Mouse (Mus musculus) hindbrain, embryonic 15.5 days (tissue): Measurements from ENCODE around the gene Wnt3. TPM values are rescaled to one million over a fixed set of nuclear protein-coding genes. Genes with fewer than 3 reads are reported as not detected.
A peak's percentile ranks its signal among the peaks of the same experiment; 100 is the strongest.
"Not testable (repeated sequence)": the region's sequence is repeated elsewhere in the genome, so short reads cannot be mapped to it uniquely, and the experiment has no call there.

Experiments used
- ATAC-seq: fragments of 200-750 bp; cut with Nextera tagmentation; 2 replicates; pipeline ENCODE4 v1.8.0; 2017; ENCODE audit warnings: low read depth, moderate number of reproducible peaks, moderate TSS enrichment; ENCODE audit not compliant: low FRiP score
- H3K27ac ChIP-seq: fragments of 300-500 bp; sonication (generic); replicated peaks from 2 replicates; pipeline ENCODE4 v1.5.1; 2015; ENCODE audit warnings: mild to moderate bottlenecking, inconsistent platforms
- H3K27me3 ChIP-seq: fragments of 300-500 bp; sonication (generic); 2 replicates; pipeline ENCODE4 v1.6.1; 2015; ENCODE audit warnings: control low read depth, inconsistent platforms
- H3K36me3 ChIP-seq: fragments of 300-500 bp; sonication (generic); 2 replicates; pipeline ENCODE4 v1.6.1; 2015; ENCODE audit warnings: control low read depth, inconsistent platforms
- H3K4me1 ChIP-seq: fragments of 300-500 bp; sonication (generic); replicated peaks from 2 replicates; pipeline ENCODE4 v1.6.1; 2015; ENCODE audit warnings: control low read depth, inconsistent platforms
- H3K4me2 ChIP-seq: fragments of 300-500 bp; sonication (generic); 2 replicates; pipeline ENCODE4 v1.6.1; 2015; ENCODE audit warnings: moderate library complexity, mild to moderate bottlenecking, inconsistent platforms
- H3K4me3 ChIP-seq: fragments of 300-500 bp; sonication (generic); 2 replicates; pipeline ENCODE4 v1.5.1; 2015; ENCODE audit warnings: mild to moderate bottlenecking, inconsistent platforms
- H3K9ac ChIP-seq: fragments of 300-500 bp; sonication (generic); 2 replicates; pipeline ENCODE4 v1.6.1; 2015; ENCODE audit warnings: inconsistent platforms
- H3K9me3 ChIP-seq: fragments of 300-500 bp; sonication (generic); 2 replicates; pipeline ENCODE4 v1.6.1; 2016; ENCODE audit warnings: control low read depth, inconsistent platforms
- WGBS: fragments of 180-500 bp; shearing (Covaris S2); methylation state at CpG from one replicate; pipeline ENCODE4 v1.1.7; 2015; 5-methylcytosine and 5-hydroxymethylcytosine counted together
- polyA plus RNA-seq: library from polyadenylated mRNA; unstranded; fragments of >200 nt; fragmentation: Nextera tagmentation; extraction: Ambion mirVana; gene quantifications from 2 replicates; pipeline ENCODE4 v1.2.1, GENCODE M21; 2015

The Wnt3 gene
- polyA plus RNA-seq, 1 experiment from 2014 or later = 11.0 TPM

- H3K27ac ChIP-seq = no peak overlapping the region
These were observed 15.9 kb upstream of the Wnt3 start for GRCm38 (mm10) chr11:103758054-103758453.

GRCm38 (mm10) chr11:103758706-103759105, 15.2 kb upstream of the Wnt3 start:
- no peak for ATAC-seq
- Histone ChIP-seq H3K4me1 (no peaks in the 10 kb centered on the region), H3K4me2 (no peak overlapping the region), H3K9ac (no peak overlapping the region), H3K4me3 (no peak overlapping the region), H3K27me3 (0 out of 2 replicates have a peak, but pooled peaks cover 5% of the 10 kb centered on the region), H3K9me3 (no peaks in the 10 kb centered on the region), H3K36me3 (no peaks in the 10 kb centered on the region), H3K27ac (no peak overlapping the region)
- WGBS = 17% methylated on average over 6 of the region's 6 CpGs

More at GRCm38 (mm10) chr11:103758054-103758453, 15.9 kb upstream of the Wnt3 start:
- no peaks in the 10 kb centered on the region for H3K9me3 ChIP-seq
- no peaks in the 10 kb centered on the region for H3K4me1 ChIP-seq
- H3K9ac ChIP-seq = no peak overlapping the region
- no peak for ATAC-seq
- no peak overlapping the region for H3K4me3 ChIP-seq
- no peak overlapping the region for H3K4me2 ChIP-seq
- 42% methylated on average over 11 of the region's 11 CpGs for WGBS
- no peaks in the 10 kb centered on the region for H3K36me3 ChIP-seq
- peaks cover 7% of the 10 kb centered on the region; the same call in 1 of the 2 replicates for H3K27me3 ChIP-seq

GRCm38 (mm10) chr11:103760101-103760500, 13.8 kb upstream of the Wnt3 start:
- Histone ChIP-seq H3K9ac (no peak overlapping the region), H3K9me3 (no peaks in the 10 kb centered on the region), H3K4me1 (peaks cover 9% of the 10 kb centered on the region), H3K4me3 (no peak overlapping the region), H3K36me3 (no peaks in the 10 kb centered on the region), H3K27ac (no peak overlapping the region), H3K4me2 (no peak overlapping the region), H3K27me3 (no peaks in the 10 kb centered on the region)
- no peak for ATAC-seq
- WGBS = 64% methylated on average over 7 of the region's 7 CpGs

- not testable (repeated sequence) for H3K27ac ChIP-seq, H3K36me3 ChIP-seq, ATAC-seq, H3K9me3 ChIP-seq, H3K27me3 ChIP-seq, H3K4me2 ChIP-seq, H3K9ac ChIP-seq, H3K4me3 ChIP-seq
- 89% methylated on average over 5 of the region's 5 CpGs for whole genome bisulfite sequencing
- H3K4me1 ChIP-seq = peaks cover 15% of the 10 kb centered on the region
These were observed 13.1 kb upstream of the Wnt3 start for GRCm38 (mm10) chr11:103760891-103761290.

GRCm38 (mm10) chr11:103763410-103764163, 10.4 kb upstream of the Wnt3 start:
- Histone ChIP-seq H3K27ac (no peak overlapping the region), H3K4me1 (peaks cover 17% of the 10 kb centered on the region), H3K4me2 (no peak overlapping the region), H3K9me3 (no peaks in the 10 kb centered on the region), H3K9ac (no peak overlapping the region), H3K36me3 (no peaks in the 10 kb centered on the region), H3K27me3 (peaks cover 3% of the 10 kb centered on the region; the same call in 1 of the 2 replicates), H3K4me3 (no peak overlapping the region)
- ATAC-seq = peak; percentile 72; the same call in 1 of the 2 replicates
- WGBS = 31% methylated on average over 10 of the region's 10 CpGs

DNA sequence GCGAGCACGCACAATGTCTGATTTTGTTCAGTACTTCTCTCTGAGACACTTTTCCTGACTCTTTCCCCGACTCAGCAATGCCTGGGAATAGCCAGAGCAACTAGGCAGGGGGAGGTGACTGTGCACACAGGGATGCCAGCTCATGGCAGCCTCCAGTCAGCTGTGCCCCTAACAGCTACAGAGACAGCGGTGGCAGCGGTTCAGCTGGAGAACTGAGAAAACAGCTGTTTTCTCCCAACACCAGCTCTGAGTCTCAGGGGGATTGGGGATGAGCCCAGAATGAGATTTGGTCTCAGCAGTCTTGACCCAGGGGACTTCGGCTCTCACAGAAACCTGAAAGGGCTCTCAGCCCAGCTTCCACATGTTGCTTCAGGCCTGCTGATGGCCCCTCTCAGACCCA, 9.3 kb upstream of the Wnt3 start:
- Histone ChIP-seq H3K9me3 (no peaks in the 10 kb centered on the region), H3K27ac (no peak overlapping the region), H3K27me3 (peaks cover 9% of the 10 kb centered on the region), H3K4me2 (no peak overlapping the region), H3K36me3 (no peaks in the 10 kb centered on the region), H3K9ac (no peak overlapping the region), H3K4me3 (no peak overlapping the region), H3K4me1 (peaks cover 17% of the 10 kb centered on the region)
- ATAC-seq = no peak
- WGBS = 35% methylated on average over 6 of the region's 6 CpGs

DNA sequence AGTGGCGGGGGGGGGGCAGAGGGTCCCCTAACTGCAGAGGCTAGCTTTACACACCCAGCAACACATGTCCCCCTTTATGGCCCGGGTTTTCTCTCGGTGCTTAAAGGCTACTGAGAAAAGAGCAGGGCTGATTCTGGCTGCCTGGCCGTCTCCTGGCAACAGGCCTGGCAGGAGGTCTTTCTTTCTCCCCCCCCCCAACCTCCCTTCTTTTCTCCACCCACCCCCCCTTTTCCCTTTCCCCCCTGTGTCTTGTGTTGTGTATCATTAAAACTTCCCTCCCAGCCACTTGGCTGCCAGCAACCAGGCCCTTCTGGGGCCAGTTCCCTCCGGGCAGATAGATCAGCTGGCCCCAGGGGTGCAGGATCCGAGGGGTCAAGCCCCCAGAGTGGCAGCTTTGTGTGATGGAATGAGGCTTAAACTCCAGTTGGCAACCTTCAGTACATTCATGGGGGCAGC, 8.4 kb upstream of the Wnt3 start:
- no peak overlapping the region for H3K4me2 ChIP-seq
- no peaks in the 10 kb centered on the region for H3K36me3 ChIP-seq
- H3K4me1 ChIP-seq = peaks cover 17% of the 10 kb centered on the region
- no peaks in the 10 kb centered on the region for H3K9me3 ChIP-seq
- 8% methylated on average over 6 of the region's 6 CpGs for WGBS
- ATAC-seq = peak; percentile 50; the same call in 1 of the 2 replicates
- peaks cover 17% of the 10 kb centered on the region for H3K27me3 ChIP-seq
- no peak overlapping the region for H3K9ac ChIP-seq
- H3K27ac ChIP-seq = no peak overlapping the region
- H3K4me3 ChIP-seq = no peak overlapping the region

DNA sequence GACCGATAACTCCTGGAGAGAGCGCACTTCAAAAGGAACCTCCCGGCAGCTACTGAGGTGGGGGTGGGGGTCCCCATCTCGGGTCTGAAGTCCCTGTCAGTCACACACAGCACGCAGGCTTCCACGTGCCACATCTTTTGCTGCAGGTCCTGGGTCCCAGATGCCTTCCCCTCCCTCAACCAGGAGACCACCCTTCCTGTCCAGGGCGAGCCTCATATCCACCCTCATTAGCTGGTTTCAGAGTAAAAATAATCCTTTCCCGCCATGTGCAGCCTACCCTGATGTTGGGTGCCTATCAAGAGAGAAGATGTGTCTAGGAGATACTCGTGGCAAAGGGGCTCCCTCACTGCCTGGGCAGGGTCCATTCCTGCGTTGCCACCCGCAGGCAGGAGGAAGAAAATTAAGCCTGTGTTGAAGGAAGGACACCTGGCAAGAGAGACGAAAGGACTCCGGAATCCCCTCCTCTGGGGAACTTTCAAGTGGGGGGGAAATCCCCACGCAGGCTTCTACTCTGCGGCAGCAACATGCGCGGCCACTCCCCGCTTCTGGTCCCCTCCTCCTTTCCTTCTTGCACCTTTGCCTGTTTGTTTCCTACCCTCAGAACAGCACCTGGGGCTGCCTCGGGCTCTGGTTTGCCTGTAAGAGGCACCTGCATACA, 2.7 kb upstream of the Wnt3 start:
- 4% methylated on average over 19 of the region's 19 CpGs for WGBS
- H3K4me2 ChIP-seq = peak overlapping the region; percentile 91
- no peak overlapping the region for H3K27ac ChIP-seq
- H3K27me3 ChIP-seq = peaks cover 49% of the 10 kb centered on the region
- no peaks in the 10 kb centered on the region for H3K9me3 ChIP-seq
- no peaks in the 10 kb centered on the region for H3K36me3 ChIP-seq
- H3K9ac ChIP-seq = no peak overlapping the region
- ATAC-seq = no peak
- peak overlapping the region; percentile 15; the same call in 1 of the 2 replicates for H3K4me3 ChIP-seq
- peaks cover 41% of the 10 kb centered on the region for H3K4me1 ChIP-seq

DNA sequence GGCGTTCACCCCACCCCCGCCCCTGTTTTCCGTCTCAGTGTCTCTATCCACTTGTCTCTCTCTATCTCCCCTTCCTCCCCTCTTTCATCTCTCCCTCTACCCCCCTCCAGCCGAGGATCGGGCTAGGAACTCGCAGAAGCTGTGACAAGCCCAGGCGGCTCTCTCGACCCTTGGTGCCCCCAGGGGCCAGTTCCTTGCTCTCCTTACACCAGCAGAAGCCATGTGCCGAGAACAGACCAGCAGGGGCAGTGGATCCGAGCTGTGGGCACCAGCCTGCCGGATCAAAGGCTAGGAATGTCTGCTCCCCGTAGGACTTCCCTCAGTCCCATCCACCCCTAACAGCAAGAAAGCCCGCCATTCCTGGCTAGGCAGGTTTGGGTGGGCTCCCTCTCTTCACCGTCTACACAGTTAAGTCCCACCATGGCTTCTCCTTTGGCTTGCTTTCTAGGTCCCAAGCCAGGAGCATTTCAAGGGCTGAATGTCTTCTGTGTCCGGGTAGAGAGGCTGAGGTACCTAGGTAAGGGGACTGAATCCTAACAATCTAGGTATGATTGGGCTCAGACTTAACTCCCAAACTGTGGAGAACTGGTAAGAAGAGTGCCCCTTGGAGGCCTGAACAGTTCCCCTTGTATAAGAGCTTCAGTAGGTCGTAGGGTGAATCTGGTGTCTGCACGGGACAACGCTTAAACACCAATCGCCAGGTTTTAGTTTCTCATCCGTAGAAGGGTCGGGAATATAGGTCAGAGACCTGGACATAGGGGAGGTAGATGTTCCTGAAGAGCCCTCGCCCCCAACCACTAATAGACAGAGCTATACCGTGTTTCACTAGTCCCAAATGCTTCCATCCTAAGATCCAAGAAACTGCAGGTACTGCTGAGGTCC, 1.2 kb upstream of the Wnt3 start:
- WGBS = 3% methylated on average over 23 of the region's 23 CpGs
- H3K36me3 ChIP-seq = no peaks in the 10 kb centered on the region
- peak overlapping the region; percentile 47 for H3K4me3 ChIP-seq
- H3K9ac ChIP-seq = peak overlapping the region; percentile 48; the same call in 1 of the 2 replicates
- H3K4me2 ChIP-seq = peak overlapping the region; percentile 91
- H3K27ac ChIP-seq = no peak overlapping the region
- H3K9me3 ChIP-seq = no peaks in the 10 kb centered on the region
- H3K27me3 ChIP-seq = peaks cover 49% of the 10 kb centered on the region
- H3K4me1 ChIP-seq = peaks cover 41% of the 10 kb centered on the region
- ATAC-seq = no peak

GRCm38 (mm10) chr11:103774228-103774530, 229 bp downstream of the Wnt3 start:
- H3K4me3 ChIP-seq = peak overlapping the region; percentile 47
- no peaks in the 10 kb centered on the region for H3K9me3 ChIP-seq
- H3K4me2 ChIP-seq = peak overlapping the region; percentile 91
- ATAC-seq = no peak
- under 1% methylated on average over 19 of the region's 19 CpGs for WGBS
- H3K9ac ChIP-seq = peak overlapping the region; percentile 48
- peaks cover 41% of the 10 kb centered on the region for H3K4me1 ChIP-seq
- H3K36me3 ChIP-seq = no peaks in the 10 kb centered on the region
- peaks cover 43% of the 10 kb centered on the region for H3K27me3 ChIP-seq
- H3K27ac ChIP-seq = no peak overlapping the region

- H3K9ac ChIP-seq = no peak overlapping the region
- no peaks in the 10 kb centered on the region for H3K9me3 ChIP-seq
- 0 out of 2 replicates have a peak, but pooled peaks cover 3% of the 10 kb centered on the region for H3K4me1 ChIP-seq
- H3K4me2 ChIP-seq = no peak overlapping the region
- peaks cover 8% of the 10 kb centered on the region for H3K27me3 ChIP-seq
- no peak for ATAC-seq
- WGBS = 63% methylated on average over 9 of the region's 9 CpGs
- H3K27ac ChIP-seq = no peak overlapping the region
- no peak overlapping the region for H3K4me3 ChIP-seq
- H3K36me3 ChIP-seq = no peaks in the 10 kb centered on the region
These were observed 6.2 kb downstream of the Wnt3 start for GRCm38 (mm10) chr11:103780152-103780551.

GRCm38 (mm10) chr11:103789951-103790350, 16.0 kb downstream of the Wnt3 start:
- WGBS = 66% methylated on average over 5 of the region's 5 CpGs
- ATAC-seq = no peak
- Histone ChIP-seq H3K4me1 (no peaks in the 10 kb centered on the region), H3K9ac (no peak overlapping the region), H3K27me3 (peaks cover 7% of the 10 kb centered on the region), H3K27ac (no peak overlapping the region), H3K4me3 (no peak overlapping the region), H3K9me3 (no peaks in the 10 kb centered on the region), H3K36me3 (no peaks in the 10 kb centered on the region), H3K4me2 (no peak overlapping the region)
